8 mouse cellular contexts compared by ENCODE assay signal in genomic region chr11:115708956-115709828, GRCm38 (mm10). TPM values are rescaled to one million over a fixed set of nuclear protein-coding genes. Genes with fewer than 3 reads are reported as not detected.
A peak's percentile ranks its signal among the peaks of the same experiment; 100 is the strongest.
DNase-seq lines count a peak whose midpoint lies in the region; ATAC-seq and TF ChIP-seq lines count a peak whose summit lies in the region.

No protein-coding gene starts in this region.

- no peaks in the 10 kb centered on the region for H3K9me3 ChIP-seq in heart, embryonic 10.5 days
- H3K9me3 ChIP-seq in intestine, embryonic 14.5 days (ENCODE audit: control insufficient read depth, low read length): no peaks in the 10 kb centered on the region
- no peaks in the 10 kb centered on the region for H3K9me3 ChIP-seq in neural tube, embryonic 12.5 days

- H3K4me2 ChIP-seq in intestine, embryonic 14.5 days (ENCODE audit: low read length): peak overlapping the region; percentile 87
- H3K4me2 ChIP-seq in neural tube, embryonic 12.5 days (replicated peaks): peak overlapping the region; percentile 83

- no peaks in the 10 kb centered on the region for H3K36me3 ChIP-seq in heart, embryonic 10.5 days
- H3K36me3 ChIP-seq in intestine, embryonic 14.5 days (ENCODE audit: control insufficient read depth, insufficient read depth, low read length): no peaks in the 10 kb centered on the region
- no peaks in the 10 kb centered on the region for H3K36me3 ChIP-seq in neural tube, embryonic 12.5 days

- CTCF ChIA-PET in Patski (lab: Charles Lee): interaction anchor here (0.8 to 1.3 kb wide), 6 partner anchors 10 to 80 kb away, joined by 3 to 5 read pairs (median 4); no protein-coding TSS in a partner anchor

- H3K9ac ChIP-seq in intestine, embryonic 14.5 days (ENCODE audit: low read length): peak overlapping the region; percentile 96
- peak overlapping the region; percentile 99 for H3K9ac ChIP-seq in neural tube, embryonic 12.5 days

- ATAC-seq in Patski: peak; percentile 8
- ATAC-seq in erythroblast, adult 5-6 weeks (replicated peaks; ENCODE audit: low FRiP score, poor library complexity, severe bottlenecking): peak; percentile 45
- ATAC-seq in intestine, embryonic 14.5 days (replicated peaks; ENCODE audit: low FRiP score, low TSS enrichment, low read depth): peak; percentile 71
- peak; percentile 63 for ATAC-seq in neural tube, embryonic 12.5 days (ENCODE audit: low FRiP score, low read depth)

- H3K4me3 ChIP-seq in heart, embryonic 10.5 days: peak overlapping the region; percentile 99
- peak overlapping the region; percentile 79 for H3K4me3 ChIP-seq in intestine, embryonic 14.5 days (ENCODE audit: low read depth, low read length)
- peak overlapping the region; percentile 95 for H3K4me3 ChIP-seq in neural tube, embryonic 12.5 days

- no peaks in the 10 kb centered on the region for H3K27me3 ChIP-seq in heart, embryonic 10.5 days (ENCODE audit: insufficient read depth, poor library complexity, severe bottlenecking)
- no peaks in the 10 kb centered on the region for H3K27me3 ChIP-seq in Patski
- no peaks in the 10 kb centered on the region for H3K27me3 ChIP-seq in intestine, embryonic 14.5 days (replicated peaks; ENCODE audit: control insufficient read depth, insufficient read depth, low read length)
- H3K27me3 ChIP-seq in neural tube, embryonic 12.5 days (replicated peaks): no peaks in the 10 kb centered on the region

- intact Hi-C loops in heart, postnatal 25 days (cut with DNase I): no loop called here

- H3K4me1 ChIP-seq in heart, embryonic 10.5 days: peaks cover 41% of the 10 kb centered on the region
- H3K4me1 ChIP-seq in intestine, embryonic 14.5 days (replicated peaks; ENCODE audit: control insufficient read depth, insufficient read depth, low read length): peaks cover 15% of the 10 kb centered on the region
- peaks cover 28% of the 10 kb centered on the region for H3K4me1 ChIP-seq in neural tube, embryonic 12.5 days

- in situ Hi-C loops in Patski (cut with MboI; ENCODE audit: low pct_unique_long_range_greater_than_20kb): no loop called here

- under 1% methylated on average over 22 of the region's 23 CpGs for WGBS in heart, embryonic 10.5 days
- WGBS in intestine, embryonic 14.5 days: 1% methylated on average over 23 of the region's 23 CpGs
- WGBS in neural tube, embryonic 12.5 days: under 1% methylated on average over 23 of the region's 23 CpGs

- no peak for TF ChIP-seq CTCF in Patski (IDR thresholded peaks at IDR 0.05)

- POLR2A ChIA-PET in Patski (lab: Charles Lee): interaction anchor here (1.4 to 2.0 kb wide), 3 partner anchors 11 to 48 kb away, joined by 3 to 18 read pairs (median 4); no protein-coding TSS in a partner anchor

- DNase-seq in heart, embryonic 10.5 days (ENCODE audit: low spot score): peak; percentile 82
- no peak for DNase-seq in heart, postnatal 25 days (ENCODE audit: low spot score)
- DNase-seq in Patski (ENCODE audit: low read depth, low spot score) (no peak), liver (peak; percentile 75)
- no peak for DNase-seq in intestine, embryonic 14.5 days (ENCODE audit: low spot score)
- DNase-seq in yolk sac, embryonic 10.5 days (ENCODE audit: low spot score): peak; percentile 44

- H3K27ac ChIP-seq in heart, embryonic 10.5 days: peak overlapping the region; percentile 97
- H3K27ac ChIP-seq in intestine, embryonic 14.5 days (ENCODE audit: low read depth): peak overlapping the region; percentile 83
- H3K27ac ChIP-seq in neural tube, embryonic 12.5 days: peak overlapping the region; percentile 74

RNA-seq across cellular contexts. Expression of gene Grb2, which starts 0.8 kb away (rescaled TPM):
- polyA plus RNA-seq in heart, embryonic 10.5 days (2016; fragmentation: Nextera tagmentation; extraction: Ambion mirVana): 78.4 and 107 TPM in 2 replicates
- total RNA-seq in heart, postnatal 25 days (2021): 100 to 1,000 TPM; 107 to 108 TPM
- 99.5 TPM for polyA plus RNA-seq in Patski (2021)
- total RNA-seq in erythroblast, adult 5-6 weeks (2015; ENCODE audit: low replicate concordance): 27.4 and 34.4 TPM in 2 replicates
- 12.0 and 21.9 TPM in 2 replicates for total RNA-seq in erythroblast, adult 5-6 weeks (2017; ENCODE audit: low replicate concordance)
- polyA plus RNA-seq in intestine, embryonic 14.5 days (2014; fragmentation: Nextera tagmentation; extraction: Ambion mirVana): 39.4 and 52.3 TPM in 2 replicates
- polyA plus RNA-seq in neural tube, embryonic 12.5 days (2016; fragmentation: Nextera tagmentation; extraction: Ambion mirVana): 173 and 186 TPM in 2 replicates

RNA-seq across cellular contexts. Expression of gene Tmem94, which starts 56.0 kb away (rescaled TPM):
- polyA plus RNA-seq in heart, embryonic 10.5 days (2016; fragmentation: Nextera tagmentation; extraction: Ambion mirVana): 35.0 and 56.8 TPM in 2 replicates
- total RNA-seq in heart, postnatal 25 days (2021): 100 to 1,000 TPM; 102 to 110 TPM
- polyA plus RNA-seq in Patski (2021): 44.3 TPM
- total RNA-seq in erythroblast, adult 5-6 weeks (2015; ENCODE audit: low replicate concordance): 5.6 and 8.5 TPM in 2 replicates
- total RNA-seq in erythroblast, adult 5-6 weeks (2017; ENCODE audit: low replicate concordance): 8.7 and 13.5 TPM in 2 replicates
- 14.6 and 15.7 TPM in 2 replicates for polyA plus RNA-seq in intestine, embryonic 14.5 days (2014; fragmentation: Nextera tagmentation; extraction: Ambion mirVana)
- 32.6 and 34.7 TPM in 2 replicates for polyA plus RNA-seq in neural tube, embryonic 12.5 days (2016; fragmentation: Nextera tagmentation; extraction: Ambion mirVana)

Comparison
In these comparisons a context has a peak if more than half of its experiments do, and no peak if none do; other contexts are left out.
1. DNase-seq: peak in heart, embryonic 10.5 days (single experiment), liver (single experiment) and yolk sac, embryonic 10.5 days (single experiment); none in heart, postnatal 25 days (single experiment), Patski (single experiment) and intestine, embryonic 14.5 days (single experiment).
2. ATAC-seq: peak in every context shown above with its lines; median percentile 71 in intestine, embryonic 14.5 days; 63 in neural tube, embryonic 12.5 days; 45 in erythroblast, adult 5-6 weeks; 8 in Patski.
3. Peak in every context shown above with its lines, with median percentiles within 50 percentile points of each other: H3K27ac ChIP-seq and H3K4me3 ChIP-seq.